Mouse (Mus musculus) olfactory bulb, adult 2 months (tissue): ENCODE results near the gene Scaper.

Source experiments
- CTCF ChIP-seq: fragments of 200-500 bp; IDR thresholded peaks from 2 replicates; pipeline ENCODE4 v1.5.1; 2012; ENCODE audit warnings: low read depth, mild to moderate bottlenecking, low read length, moderate library complexity; ENCODE audit not compliant: insufficient read depth
- POLR2A ChIP-seq: fragments of 200-500 bp; IDR thresholded peaks from 2 replicates; pipeline ENCODE4 v1.6.1; 2012; ENCODE audit warnings: mild to moderate bottlenecking, low read depth, low read length, moderate library complexity; ENCODE audit not compliant: insufficient read depth

- TF ChIP-seq POLR2A: no peak
- TF ChIP-seq CTCF: no peak
These were observed 242.6 kb downstream of the Scaper start for GRCm38 (mm10) chr9:55695307-55695706.
